Mouse (Mus musculus) layer of hippocampus, postnatal 36 days (tissue): Measurements from ENCODE around the gene Birc5. TPM values are rescaled to one million over a fixed set of nuclear protein-coding genes. Genes with fewer than 3 reads are reported as not detected.

ENCODE experiments used
- DNase-seq, 2 experiments: peaks; one replicate each; pipeline ENCODE4 v3.0.0; 2022
- total RNA-seq, 2 experiments: library from RNA; stranded (reverse); gene quantifications; 2 replicates each; pipeline ENCODE4 v1.2.3; 2021

The Birc5 gene
- total RNA-seq, 2 experiments from 2014 or later: 0.77 to 1.4 TPM

DNA sequence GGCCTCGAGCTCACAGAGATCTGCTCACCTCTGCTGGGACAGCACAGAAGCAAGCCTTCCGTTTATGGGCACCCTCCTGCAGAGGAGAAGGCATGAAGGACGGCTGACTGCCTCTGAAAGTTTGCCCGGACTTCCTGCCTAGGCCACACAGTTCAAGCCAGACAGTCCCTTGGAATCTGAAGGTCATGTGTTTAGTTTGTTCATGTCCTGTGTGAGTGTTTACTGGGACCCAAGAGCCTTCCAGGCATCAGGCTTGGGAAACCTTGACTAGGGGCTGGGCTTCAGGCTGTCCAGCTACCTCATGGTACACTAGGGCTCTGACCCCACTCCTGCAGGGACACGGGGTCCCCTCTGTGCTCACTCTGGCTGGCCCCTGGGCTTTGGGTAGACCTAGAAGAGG, 36.9 kb downstream of the Birc5 start:
- DNase-seq: no peak

DNA sequence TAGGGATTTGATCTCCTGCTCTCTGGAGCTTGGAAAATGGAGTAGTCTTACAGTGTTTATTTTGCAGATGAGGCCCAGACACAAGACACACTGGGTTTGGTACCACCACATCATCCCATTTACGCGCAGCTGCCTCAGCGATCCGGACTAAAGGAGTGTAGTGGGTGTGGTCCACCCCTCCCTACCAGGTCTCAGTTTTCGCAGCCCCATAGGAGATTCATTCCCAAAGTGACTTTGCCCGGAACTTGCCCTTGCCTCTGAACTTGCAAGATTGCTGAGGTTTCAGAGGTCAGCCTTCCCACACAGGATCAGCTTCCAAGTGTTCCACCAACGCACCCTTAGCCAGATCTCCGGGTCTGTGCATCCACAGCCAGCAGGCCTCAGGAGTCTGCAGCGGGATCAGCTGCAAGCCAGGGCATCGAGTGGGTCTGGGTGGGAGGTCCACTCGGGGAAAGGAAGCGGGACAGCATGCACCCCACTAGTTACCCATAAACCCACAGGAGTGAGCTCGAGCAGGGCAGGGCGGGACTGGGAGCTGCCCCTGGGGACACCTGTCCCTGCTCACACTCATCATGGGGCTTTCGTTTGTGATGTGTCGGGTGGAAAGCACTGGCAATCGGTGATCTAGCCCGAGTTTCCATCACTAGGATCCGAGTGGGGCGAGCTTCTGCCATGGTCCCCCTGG, 39.3 kb downstream of the Birc5 start:
- no peak for DNase-seq

DNA sequence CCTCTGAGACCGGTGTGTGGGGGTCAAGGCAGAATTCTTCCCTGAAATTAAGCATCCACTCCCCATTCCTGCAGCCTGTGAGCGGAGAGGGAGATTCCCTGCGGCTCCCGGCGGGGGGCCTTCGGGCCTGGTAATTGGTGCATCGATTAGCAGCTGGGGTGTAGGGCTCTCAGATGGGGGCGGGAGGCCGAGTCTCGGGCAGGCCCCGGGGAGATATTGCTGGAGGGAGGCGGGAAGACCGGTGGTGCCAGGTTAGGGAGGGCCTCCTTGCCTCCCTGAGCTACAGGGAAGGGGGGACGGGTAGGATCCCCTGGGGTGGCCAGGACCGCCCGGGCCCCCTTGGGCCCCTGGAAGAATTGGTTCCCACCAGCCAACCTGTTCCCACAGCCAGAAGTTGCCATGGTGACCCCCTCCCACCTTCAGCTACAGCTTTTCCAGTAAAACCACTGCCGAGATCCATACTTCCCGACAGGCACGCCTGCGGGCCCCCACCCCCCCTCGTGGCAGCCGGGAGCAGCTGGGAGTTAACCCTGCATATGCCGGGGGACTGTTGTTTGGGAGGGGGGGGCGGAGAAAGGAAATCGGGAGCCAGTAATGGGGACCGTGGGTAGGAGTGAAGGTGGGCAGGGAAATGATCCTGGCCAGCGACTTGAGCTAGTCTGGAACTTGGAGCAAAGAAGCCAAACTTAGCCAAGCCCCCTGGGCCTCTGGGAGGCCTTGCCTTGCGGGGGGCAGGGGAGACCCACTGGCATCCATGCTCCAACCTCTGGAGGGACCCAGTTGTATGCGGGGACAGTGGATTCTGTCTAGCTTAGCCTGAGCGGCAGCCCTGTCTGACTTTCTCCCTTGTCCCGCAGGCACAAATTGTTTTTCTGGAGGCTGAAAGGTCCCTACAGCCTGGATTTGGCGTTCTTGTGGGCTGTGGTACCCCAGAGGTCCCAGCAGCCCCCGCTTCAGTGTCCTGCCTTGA, 40.1 kb downstream of the Birc5 start:
- no peak for DNase-seq

DNA sequence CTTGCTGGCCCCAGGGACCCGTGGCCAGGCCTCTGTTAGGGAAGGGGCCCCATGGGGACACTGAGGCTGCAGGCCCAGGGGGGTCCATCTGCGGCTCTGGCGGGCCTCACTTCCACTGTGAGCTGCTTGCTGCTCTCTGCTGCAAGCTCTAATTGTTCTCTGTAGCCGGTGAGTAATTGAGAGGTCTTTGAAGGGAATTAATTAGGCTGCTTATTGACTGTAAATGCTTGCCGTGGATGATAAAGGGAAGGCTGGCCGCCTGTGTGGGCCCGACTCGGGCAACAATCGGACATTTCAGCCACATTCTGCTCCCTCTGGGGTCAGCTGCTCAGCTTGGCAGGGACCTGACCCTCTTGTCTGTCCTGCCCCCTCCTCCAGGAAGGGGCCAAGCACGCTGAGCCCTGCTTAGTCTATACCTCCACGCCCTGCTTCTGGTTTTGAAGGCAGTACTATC, 40.9 kb downstream of the Birc5 start:
- DNase-seq: no peak

DNA sequence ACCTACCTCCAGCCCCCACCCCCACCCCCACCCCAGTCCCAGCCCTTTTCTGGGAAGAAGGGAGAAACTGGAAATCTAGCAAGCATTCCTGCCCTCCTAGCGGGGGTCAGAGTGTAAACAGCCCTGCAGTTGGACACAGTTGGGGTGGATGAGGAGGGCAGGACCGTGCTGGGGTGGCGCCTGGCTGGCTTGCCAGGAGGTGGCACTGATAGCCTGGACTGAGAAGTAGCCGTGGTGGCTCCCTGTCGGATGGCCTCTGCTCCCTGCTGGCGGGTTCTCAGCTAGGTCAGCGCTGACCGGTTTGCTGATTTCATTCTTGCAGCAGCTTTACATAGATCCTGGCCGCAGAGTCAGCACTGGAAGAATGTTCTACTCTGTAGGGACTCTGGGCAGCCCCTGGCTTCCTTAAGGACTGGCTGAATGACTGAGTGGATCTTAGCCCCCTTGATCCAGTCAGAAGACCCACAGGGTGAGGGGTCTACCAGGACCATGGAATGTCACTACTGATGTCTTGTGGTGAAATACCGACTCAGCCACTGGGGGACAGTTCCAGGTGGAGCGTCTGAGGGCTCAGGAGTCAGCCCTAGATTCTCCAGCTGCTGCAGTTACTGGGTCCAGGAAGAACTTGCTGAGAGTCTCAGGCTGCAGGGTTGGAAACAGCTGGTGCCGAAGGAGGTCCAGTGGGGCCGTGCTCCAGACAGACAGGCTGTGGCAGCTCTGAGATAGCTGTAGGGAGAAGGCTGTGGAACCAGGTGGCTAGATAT, 41.6 kb downstream of the Birc5 start:
- DNase-seq: no peak

DNA sequence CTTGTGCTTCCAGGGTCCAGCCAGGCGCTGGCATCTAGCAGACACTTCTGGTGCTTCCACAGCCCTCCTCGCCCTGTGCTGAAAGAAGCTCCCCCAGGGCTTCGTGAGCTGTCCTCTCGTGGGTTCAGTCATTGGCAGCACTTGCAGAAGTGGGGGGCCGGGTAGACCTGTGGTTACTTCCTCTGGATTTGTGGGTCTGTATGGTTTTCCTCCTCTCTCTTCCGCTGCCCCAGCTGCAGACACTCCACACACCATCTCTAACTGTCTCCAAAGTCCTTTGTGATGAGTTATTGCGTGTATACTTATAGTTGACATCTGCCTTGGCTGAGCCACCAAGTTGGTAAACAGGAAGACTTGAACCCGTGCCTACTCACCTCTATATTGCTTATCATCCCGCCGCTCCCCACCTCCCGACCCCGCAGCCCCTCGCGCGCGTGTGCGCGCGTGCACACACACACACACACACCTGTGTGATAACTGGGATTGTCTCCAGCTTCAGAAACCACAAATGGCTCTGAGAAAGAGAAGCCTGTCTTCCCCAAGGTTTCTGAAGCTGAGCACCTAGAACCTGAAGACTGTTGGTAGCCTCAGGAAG, 42.6 kb downstream of the Birc5 start:
- DNase-seq: no peak

DNA sequence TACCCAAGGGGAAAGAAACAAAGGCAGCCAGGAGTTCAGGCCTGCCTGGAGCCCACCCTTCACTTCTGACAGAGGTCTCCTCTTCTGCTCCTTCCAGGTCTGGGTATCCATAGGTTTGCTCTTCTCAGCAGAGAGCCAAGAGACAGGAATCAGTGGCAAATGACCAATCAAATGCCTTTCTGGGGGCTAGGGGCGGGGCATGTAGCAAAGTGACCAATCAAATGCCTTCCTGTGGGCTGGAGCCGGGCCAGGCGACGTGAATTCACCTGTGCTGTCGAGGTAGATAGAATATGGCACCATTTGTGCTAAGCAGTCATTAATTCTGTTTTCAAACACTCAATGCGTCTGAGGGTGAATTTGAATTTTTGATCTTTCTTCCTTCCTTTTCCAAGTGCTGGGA, 43.1 kb downstream of the Birc5 start:
- no peak for DNase-seq

DNA sequence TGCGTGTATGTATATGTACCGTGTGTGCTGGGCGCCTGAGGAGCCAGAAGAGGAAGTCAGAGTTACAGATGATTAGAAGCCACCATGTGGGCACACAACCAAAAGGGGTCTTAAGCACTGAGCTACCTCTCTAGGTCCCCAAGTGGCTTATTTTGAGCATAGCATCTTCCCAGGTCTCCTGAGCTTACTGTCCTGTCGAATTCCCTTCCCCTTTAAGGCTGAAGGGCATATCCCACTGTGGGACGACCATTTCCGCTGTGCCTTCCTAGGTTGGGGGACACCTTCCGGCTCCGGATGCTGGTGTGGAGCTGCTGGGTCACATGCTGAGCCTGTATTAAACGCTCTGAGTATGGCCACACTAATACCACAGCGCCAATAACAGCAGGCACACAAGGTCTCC, 45.6 kb downstream of the Birc5 start:
- DNase-seq: no peak

DNA sequence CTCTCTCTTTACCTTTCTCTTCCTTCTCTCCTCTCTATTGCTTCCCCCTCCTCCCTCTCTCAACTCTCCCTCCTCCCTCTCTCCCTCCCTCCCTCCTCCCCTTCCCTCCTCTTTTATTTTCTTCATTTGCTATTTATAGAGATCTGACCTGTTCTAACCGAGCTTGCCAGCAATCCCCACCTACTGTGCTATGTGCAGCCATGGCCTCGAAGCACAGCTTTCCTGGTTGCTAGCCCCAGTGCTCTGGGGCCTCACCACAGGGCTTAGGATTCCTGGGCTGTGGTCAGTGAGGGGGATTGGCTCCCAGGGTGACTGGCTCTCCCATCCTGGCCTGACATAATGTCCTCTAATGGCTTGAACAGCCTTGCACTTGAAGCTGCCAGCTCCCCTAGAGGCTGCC, 47.5 kb downstream of the Birc5 start:
- DNase-seq: no peak

DNA sequence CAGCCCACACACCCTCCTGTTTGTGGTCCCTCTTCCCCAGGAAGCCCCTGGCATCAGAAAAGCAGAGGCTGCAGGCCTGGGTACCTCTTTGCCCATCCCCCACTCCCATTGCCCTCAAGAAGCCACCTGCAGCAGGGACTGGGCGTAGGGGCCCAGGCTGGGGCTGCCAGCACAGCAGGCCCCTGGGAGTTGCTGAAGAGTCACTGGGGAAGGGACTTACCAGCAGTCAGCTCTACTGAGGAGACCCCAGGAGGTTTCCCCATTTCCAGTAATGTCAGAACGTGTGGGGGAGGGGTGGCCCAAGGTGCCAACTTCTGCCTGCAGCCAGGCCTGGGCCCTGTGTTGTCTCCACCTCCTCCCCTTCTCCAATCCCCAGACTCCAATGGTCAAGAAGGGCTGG, 53.2 kb downstream of the Birc5 start:
- no peak for DNase-seq

DNA sequence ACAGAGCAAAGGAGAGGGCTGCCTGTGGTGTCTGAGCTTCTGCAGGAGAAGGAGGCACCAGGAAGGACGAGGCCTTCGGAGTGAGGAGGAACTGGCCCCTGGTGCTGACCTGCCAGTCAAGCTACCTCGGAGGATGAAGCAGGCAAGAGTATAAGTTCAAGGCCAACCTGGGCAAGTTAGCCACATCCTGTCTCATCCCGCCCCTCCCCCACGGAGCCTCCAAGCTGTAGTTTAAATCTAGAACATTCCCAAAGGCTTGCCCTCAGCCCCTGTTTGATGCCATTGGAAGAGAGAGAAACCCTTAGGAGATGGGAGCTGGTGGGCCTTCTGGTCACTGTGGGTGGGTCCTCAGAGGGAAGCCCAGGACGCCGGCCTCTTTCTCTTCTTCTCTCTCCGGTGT, 55.4 kb downstream of the Birc5 start:
- DNase-seq: no peak

Other genes with a start within 250 kb of the Birc5 start
- 10 to 100 TPM; 67.5 to 75.6 TPM for gene Tnrc6c, start 195.0 kb upstream of the Birc5 start, total RNA-seq
- gene Tmc8, start 67.2 kb upstream of the Birc5 start, total RNA-seq: under 1 TPM; 0.47 to 0.83 TPM
- gene Tmc6, start 67.1 kb upstream of the Birc5 start, total RNA-seq: 1 to 10 TPM; 7.3 to 9.7 TPM
- under 1 TPM in 1 of 2 experiments, not detected in 1; 0.61 TPM for gene 6030468B19Rik, start 51.6 kb upstream of the Birc5 start, total RNA-seq
- 1 to 10 TPM; 1.5 to 1.7 TPM for gene Gm20708, start 39.6 kb upstream of the Birc5 start, total RNA-seq
- 10 to 100 TPM; 10.4 to 16.9 TPM for gene Syngr2, start 39.6 kb upstream of the Birc5 start, total RNA-seq
- 1 to 10 TPM; 3.8 to 4.0 TPM for gene Afmid, start 23.3 kb upstream of the Birc5 start, total RNA-seq
- gene Tk1, start 23.2 kb upstream of the Birc5 start, total RNA-seq: under 1 TPM; 0.88 to 0.97 TPM
- gene Tmem235, start 11.5 kb downstream of the Birc5 start, total RNA-seq: under 1 TPM in 1 of 2 experiments, not detected in 1; 0.33 TPM
- gene Tha1, start 24.2 kb downstream of the Birc5 start, total RNA-seq: 1 to 10 TPM; 3.0 to 3.8 TPM
- gene Socs3, start 120.8 kb downstream of the Birc5 start, total RNA-seq: 1 to 10 TPM; 1.3 to 1.4 TPM
- gene Pgs1, start 137.0 kb downstream of the Birc5 start, total RNA-seq: 10 to 100 TPM; 75.1 to 79.4 TPM